Mouse (Mus musculus) Patski (cell line): ENCODE measurements around the gene Sox5. TPM values are rescaled to one million over a fixed set of nuclear protein-coding genes. Genes with fewer than 3 reads are reported as not detected.

Experiments
- ATAC-seq: fragments of 100-300 bp; one replicate; pipeline ENCODE4 v1.8.0; 2021
- CTCF ChIA-PET: fragments of 350-600 bp; sonication (Branson Sonifier 250); formaldehyde crosslinking; loops from one replicate; lab custom pipeline; 2022; ENCODE audit warnings: inconsistent platforms; lab: Charles Lee
- POLR2A ChIA-PET: fragments of 350-600 bp; sonication (Branson Sonifier 250); formaldehyde crosslinking; loops from one replicate; lab custom pipeline; 2022; ENCODE audit warnings: antibody characterized with exemption, inconsistent platforms; lab: Charles Lee
- DNase-seq: peaks from one replicate; pipeline ENCODE4 v3.0.0-alpha.2; 2011; ENCODE audit warnings: low read depth, low spot score
- H3K27me3 ChIP-seq: fragments of 371-371 bp; one replicate; pipeline ENCODE4 v1.5.1; 2021
- CTCF ChIP-seq: fragments of 100-300 bp; IDR thresholded peaks from one replicate; pipeline ENCODE4 v1.5.1; 2021
- in situ Hi-C: fragments of 300-500 bp; cut with MboI; formaldehyde crosslinking; loops from 3 replicates; pipeline ENCODE4 v1.11.1; 2018; ENCODE audit warnings: low pct_unique_long_range_greater_than_20kb, mixed read lengths
- polyA plus RNA-seq: library from polyadenylated mRNA; unstranded; gene quantifications from one replicate; pipeline ENCODE4 v1.2.3, GENCODE M21; 2021

Gene Sox5
- polyA plus RNA-seq, 1 experiment from 2014 or later, result 0.26 TPM

- CTCF ChIA-PET, result no interaction called here
- no peak for TF ChIP-seq CTCF
- ATAC-seq (no peak), DNase-seq (no peak)
- H3K27me3 ChIP-seq, result no peaks in the 10 kb centered on the region
- in situ Hi-C loops, result no loop called here
- POLR2A ChIA-PET, result no interaction called here
Measured at GRCm38 (mm10) chr6:144103612-144104011, 678.2 kb downstream of the Sox5 start.

GRCm38 (mm10) chr6:144100852-144101251 is 680.9 kb downstream of the Sox5 start:
- no peaks in the 10 kb centered on the region for H3K27me3 ChIP-seq
- in situ Hi-C loops, result no loop called here
- CTCF ChIA-PET, result no interaction called here
- ATAC-seq (no peak), DNase-seq (no peak)
- TF ChIP-seq CTCF, result no peak
- POLR2A ChIA-PET, result no interaction called here

GRCm38 (mm10) chr6:144098119-144098518 is 683.7 kb downstream of the Sox5 start:
- TF ChIP-seq CTCF, result no peak
- ATAC-seq (no peak), DNase-seq (no peak)
- ChIA-PET POLR2A (no interaction called here), CTCF (no interaction called here)
- in situ Hi-C loops, result no loop called here
- H3K27me3 ChIP-seq, result no peaks in the 10 kb centered on the region

- TF ChIP-seq CTCF, result no peak
- ChIA-PET POLR2A (no interaction called here), CTCF (no interaction called here)
- DNase-seq (no peak), ATAC-seq (no peak)
- in situ Hi-C loops, result no loop called here
- no peaks in the 10 kb centered on the region for H3K27me3 ChIP-seq
Measured at GRCm38 (mm10) chr6:144088256-144088655, 693.5 kb downstream of the Sox5 start.

- H3K27me3 ChIP-seq, result no peaks in the 10 kb centered on the region
- TF ChIP-seq CTCF, result no peak
- ChIA-PET POLR2A (no interaction called here), CTCF (no interaction called here)
- DNase-seq, result no peak
- ATAC-seq, result no peak
- in situ Hi-C loops, result no loop called here
Measured at GRCm38 (mm10) chr6:144086096-144086810, 695.5 kb downstream of the Sox5 start.

- ATAC-seq, result no peak
- no peak for TF ChIP-seq CTCF
- H3K27me3 ChIP-seq, result no peaks in the 10 kb centered on the region
- in situ Hi-C loops, result no loop called here
- ChIA-PET CTCF (no interaction called here), POLR2A (no interaction called here)
- no peak for DNase-seq
Measured at GRCm38 (mm10) chr6:144082297-144082696, 699.5 kb downstream of the Sox5 start.

GRCm38 (mm10) chr6:144077826-144078225 is 704.0 kb downstream of the Sox5 start:
- ChIA-PET CTCF (no interaction called here), POLR2A (no interaction called here)
- DNase-seq (no peak), ATAC-seq (no peak)
- no peaks in the 10 kb centered on the region for H3K27me3 ChIP-seq
- in situ Hi-C loops, result no loop called here
- no peak for TF ChIP-seq CTCF

DNA sequence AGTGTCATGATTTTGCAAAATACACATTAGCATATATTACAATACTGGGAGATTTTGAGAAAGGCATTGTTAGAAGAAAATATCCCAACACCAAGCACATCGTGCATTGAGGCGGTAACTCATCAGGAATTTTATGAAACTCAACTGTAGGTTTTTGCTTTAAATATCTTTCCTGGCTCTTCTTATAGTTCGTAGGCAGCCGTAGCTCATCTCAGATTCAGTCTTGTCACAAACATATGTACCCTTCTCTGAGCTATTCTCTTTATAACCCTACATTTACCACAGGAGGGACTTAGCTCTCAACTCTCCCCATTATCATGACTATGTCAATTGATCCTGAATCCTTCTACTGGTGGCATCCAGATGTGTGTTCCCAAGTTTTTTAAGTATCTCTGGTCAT is 705.4 kb downstream of the Sox5 start:
- ATAC-seq (no peak), DNase-seq (no peak)
- TF ChIP-seq CTCF, result no peak
- in situ Hi-C loops, result no loop called here
- POLR2A ChIA-PET, result no interaction called here
- CTCF ChIA-PET, result no interaction called here
- H3K27me3 ChIP-seq, result no peaks in the 10 kb centered on the region

- no peak for TF ChIP-seq CTCF
- ATAC-seq (no peak), DNase-seq (no peak)
- POLR2A ChIA-PET, result no interaction called here
- no peaks in the 10 kb centered on the region for H3K27me3 ChIP-seq
- in situ Hi-C loops, result no loop called here
- CTCF ChIA-PET, result no interaction called here
Measured at GRCm38 (mm10) chr6:144075327-144075941, 706.3 kb downstream of the Sox5 start.

DNA sequence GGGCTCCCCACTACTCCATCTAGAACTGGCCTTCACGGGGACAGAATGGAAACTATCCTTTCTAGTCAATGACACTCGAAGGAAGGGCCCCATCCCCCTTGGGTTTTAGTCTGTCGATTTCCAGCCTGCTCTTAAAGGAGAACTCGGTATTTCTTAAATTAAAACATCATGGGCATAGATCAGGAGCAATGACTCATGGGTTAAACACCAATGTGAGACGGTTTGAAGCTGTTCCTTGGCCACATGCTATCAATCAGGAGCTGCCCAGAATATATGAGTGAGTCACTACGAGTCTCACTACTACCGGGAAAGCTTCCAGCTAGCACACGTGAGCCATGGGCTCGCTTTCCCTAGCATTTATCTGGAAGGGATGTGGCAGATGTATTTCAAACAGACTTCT is 707.0 kb downstream of the Sox5 start:
- no peak for TF ChIP-seq CTCF
- POLR2A ChIA-PET, result no interaction called here
- in situ Hi-C loops, result no loop called here
- H3K27me3 ChIP-seq, result no peaks in the 10 kb centered on the region
- DNase-seq (no peak), ATAC-seq (no peak)
- CTCF ChIA-PET, result no interaction called here

DNA sequence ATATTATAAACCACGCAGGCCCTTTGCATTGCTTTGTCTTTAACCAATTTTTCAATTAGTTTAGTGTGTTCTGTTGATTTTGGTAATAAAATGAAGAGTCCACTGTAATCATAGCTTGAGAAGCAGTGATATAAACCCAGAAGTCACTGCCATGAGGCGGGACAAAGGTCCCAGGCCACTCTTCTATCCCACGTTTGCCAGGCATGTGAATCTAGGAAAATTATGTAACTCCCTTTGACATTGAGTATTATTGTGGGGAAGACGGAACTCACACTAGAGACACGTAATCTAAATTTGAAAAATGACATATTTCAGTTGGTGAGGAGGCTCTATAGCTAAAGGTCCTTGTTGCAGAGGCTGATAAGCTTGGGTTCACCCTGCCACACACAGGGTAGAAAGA is 711.3 kb downstream of the Sox5 start:
- no peaks in the 10 kb centered on the region for H3K27me3 ChIP-seq
- TF ChIP-seq CTCF, result no peak
- ChIA-PET POLR2A (no interaction called here), CTCF (no interaction called here)
- DNase-seq (no peak), ATAC-seq (no peak)
- in situ Hi-C loops, result no loop called here
